Mouse (Mus musculus) CH12.LX (cell line): ENCODE measurements around the gene Fam83f.

ENCODE experiments used
- CTCF ChIP-seq, 2 experiments: IDR thresholded peaks in 1 of 2; conservative IDR thresholded peaks in 1 of 2; 2 replicates each; pipeline ENCODE4 v1.5.1; 2011 to 2012; ENCODE audit warnings: low read depth in 2 of 2, low read length in 2 of 2, improper control_type of control experiment in 1 of 2, inconsistent platforms in 1 of 2, mild to moderate bottlenecking in 1 of 2, moderate library complexity in 1 of 2
- MAFK ChIP-seq: IDR thresholded peaks from 2 replicates; pipeline ENCODE4 v1.6.1; 2011; ENCODE audit warnings: low read length, improper control_type of control experiment; ENCODE audit not compliant: insufficient replicate concordance
- MAX ChIP-seq: IDR thresholded peaks from 2 replicates; pipeline ENCODE4 v1.6.1; 2011; ENCODE audit warnings: low read length, improper control_type of control experiment

DNA sequence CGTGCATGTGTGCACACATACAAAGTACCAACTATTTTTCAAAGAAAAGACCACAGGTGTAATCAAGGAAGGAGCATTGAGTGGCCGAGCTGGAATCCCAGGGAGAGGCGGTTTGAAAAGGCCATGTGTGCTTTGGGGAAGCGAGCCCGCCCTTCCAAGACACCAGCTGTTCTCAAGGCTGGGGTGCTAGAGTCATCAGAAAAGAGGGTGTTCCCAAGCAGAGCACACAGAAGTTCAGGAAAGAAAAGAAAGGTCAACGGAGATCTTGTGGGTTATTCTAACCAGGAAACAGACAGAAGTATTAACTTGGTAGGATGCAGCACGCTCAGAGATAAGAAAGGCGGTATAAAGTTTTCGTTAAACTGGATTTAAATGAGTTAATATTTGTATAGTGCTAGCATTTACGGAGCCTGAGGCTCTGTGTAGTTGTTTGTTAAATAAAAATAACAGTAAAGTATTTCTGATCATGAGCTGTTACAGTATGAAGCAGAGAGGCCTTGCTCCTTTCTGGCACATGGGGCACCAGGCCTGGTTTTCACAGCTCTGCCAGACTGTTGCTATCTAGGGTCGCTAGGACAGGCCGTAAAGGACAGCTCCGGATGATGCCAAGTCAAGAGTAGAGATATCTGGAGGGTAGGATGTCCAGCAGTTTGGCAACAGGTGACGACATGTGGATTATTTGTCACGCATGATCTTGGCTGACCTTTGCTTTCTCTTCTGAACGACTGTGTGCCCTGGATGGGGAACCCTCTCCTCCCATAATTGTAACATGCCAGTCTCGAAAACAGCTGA lies 26.4 kb upstream of the Fam83f start:
- TF ChIP-seq CTCF (conservative IDR thresholded peaks at IDR 0.05 in 1 of 2, IDR thresholded peaks at IDR 0.05 in 1 of 2; ENCODE audit: low read depth in 2 of 2, low read length in 2 of 2): no peak
- no peak for TF ChIP-seq MAX
- TF ChIP-seq MAFK: no peak
